Mouse (Mus musculus): ENCODE data around the gene Adh1.

- TF ChIP-seq GATA1 (IDR thresholded peaks at IDR 0.05; ENCODE audit: low read length) (no peak), TAL1 (IDR thresholded peaks at IDR 0.05; ENCODE audit: low read length) (no peak)
Measured at GRCm38 (mm10) chr3:138282556-138282955, 21.8 kb downstream of the Adh1 start.
